Comparison of ENCODE assay signal across 8 mouse cellular contexts in genomic region chr5:140830314-140831063, GRCm38 (mm10). TPM values are rescaled to one million over a fixed set of nuclear protein-coding genes. Genes with fewer than 3 reads are reported as not detected.
DNase-seq lines count a peak whose midpoint lies in the region; ATAC-seq lines count a peak whose summit lies in the region.

TSS of gene Gna12 (minus strand) at chr5:140830431.

- no peaks in the 10 kb centered on the region for H3K9me3 ChIP-seq in hindbrain, embryonic 15.5 days

- H3K4me3 ChIP-seq in hindbrain, embryonic 15.5 days = peak within 1 kb of the TSS; percentile 90

- no peaks in the 10 kb centered on the region for H3K27me3 ChIP-seq in hindbrain, embryonic 15.5 days

- peak within 1 kb of the TSS; percentile 79 for H3K4me2 ChIP-seq in hindbrain, embryonic 15.5 days

- H3K4me1 ChIP-seq in hindbrain, embryonic 15.5 days (replicated peaks) = peaks cover 46% of the 10 kb centered on the region

- ATAC-seq in hindbrain, embryonic 15.5 days (ENCODE audit: low FRiP score, low read depth) = peak; percentile 98

- H3K9ac ChIP-seq in hindbrain, embryonic 15.5 days = peak within 1 kb of the TSS; percentile 89

- H3K27ac ChIP-seq in hindbrain, embryonic 15.5 days (replicated peaks) = peak within 1 kb of the TSS; percentile 88

- peaks cover 3% of the 10 kb centered on the region; the same call in 1 of the 2 replicates for H3K36me3 ChIP-seq in hindbrain, embryonic 15.5 days

- DNase-seq in T-cell, adult 2 months (ENCODE audit: low spot score) = peak; percentile 98
- peak; percentile 95 to 97 for DNase-seq in cerebellum, postnatal 36 days
- peak; percentile 95 to 98 for DNase-seq in frontal cortex, postnatal 36 days (ENCODE audit: low spot score in 2 of 2)
- peak; percentile 98 for DNase-seq in left cerebral cortex, adult 11 months (ENCODE audit: low spot score)
- peak; percentile 98 to 99 for DNase-seq in lung, postnatal 4 days
- DNase-seq in retina, postnatal 7 days (ENCODE audit: low read depth, low spot score) = peak; percentile 99
- DNase-seq in urinary bladder, adult 2 months (ENCODE audit: low spot score) = peak; percentile 78

- under 1% methylated on average over 37 of the region's 49 CpGs for WGBS in hindbrain, embryonic 15.5 days

RNA-seq across cellular contexts. Expression of gene Gna12, which starts in this region (rescaled TPM):
- polyA plus RNA-seq in hindbrain, embryonic 15.5 days (2015; fragmentation: Nextera tagmentation; extraction: Ambion mirVana) = 62.0 and 70.0 TPM in 2 replicates
- 46.5 and 67.5 TPM in 2 replicates for polyA plus RNA-seq in urinary bladder, adult 2 months (2012; rRNA removed)

Comparison
In these comparisons a context has a peak if more than half of its experiments do, and no peak if none do; other contexts are left out.
1. Peak in every context shown above with its lines: DNase-seq, ATAC-seq, H3K4me3 ChIP-seq and H3K27ac ChIP-seq.